Mouse (Mus musculus) macrophage (primary cell): Measurements from ENCODE around the gene Cuta. TPM values are rescaled to one million over a fixed set of nuclear protein-coding genes. Genes with fewer than 3 reads are reported as not detected.

ENCODE experiments used
- H3K27ac ChIP-seq: fragments of 350-480 bp; formaldehyde crosslinking; 2 replicates; pipeline ENCODE4 v1.9.0; 2021
- H3K36me3 ChIP-seq: fragments of 350-480 bp; formaldehyde crosslinking; 2 replicates; pipeline ENCODE4 v1.9.0; 2021; ENCODE audit errors: inconsistent target
- H3K4me3 ChIP-seq: fragments of 350-480 bp; formaldehyde crosslinking; 2 replicates; pipeline ENCODE4 v1.9.0; 2021; ENCODE audit errors: inconsistent target
- H3K79me2 ChIP-seq: fragments of 350-480 bp; formaldehyde crosslinking; 2 replicates; pipeline ENCODE4 v1.9.0; 2021; ENCODE audit errors: inconsistent target
- WGBS: methylation state at CpG from one replicate; pipeline ENCODE4 v1.1.7; 2026; ENCODE audit warnings: inconsistent platforms; ENCODE audit not compliant: missing documents; 5-methylcytosine and 5-hydroxymethylcytosine counted together
- polyA plus RNA-seq: library from polyadenylated mRNA; stranded (reverse); fragments of 250-400 nt; gene quantifications from 3 replicates; pipeline ENCODE4 v1.2.4, GENCODE M21; 2018; ENCODE audit warnings: inconsistent platforms

The Cuta gene
- polyA plus RNA-seq, 1 experiment from 2014 or later: 40.7 TPM

DNA sequence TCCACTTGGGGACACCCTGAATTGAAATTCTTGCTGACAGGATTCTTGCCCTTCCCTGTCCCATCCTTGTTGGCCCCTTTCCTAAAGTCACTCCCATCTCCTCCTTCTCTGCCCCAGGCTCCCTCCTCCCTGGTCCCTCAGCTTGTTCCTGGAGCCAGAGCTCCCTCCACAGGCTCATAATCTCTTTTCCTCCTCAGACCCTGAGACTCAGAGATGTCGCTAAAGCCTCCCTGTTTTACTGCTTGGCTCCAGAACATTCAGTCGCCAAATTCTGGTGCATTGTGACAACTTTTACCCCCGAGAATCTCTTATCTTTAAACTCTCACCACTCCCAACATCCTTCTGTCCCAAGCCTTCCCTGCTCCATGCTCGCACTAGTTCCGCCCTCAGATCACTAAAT lies 35.0 kb downstream of the Cuta start:
- WGBS: 58% methylated on average over 5 of the region's 5 CpGs
- H3K27ac ChIP-seq: no peak overlapping the region
- no peak overlapping the region for H3K4me3 ChIP-seq
- no peaks in the 10 kb centered on the region for H3K79me2 ChIP-seq
- H3K36me3 ChIP-seq: no peaks in the 10 kb centered on the region

DNA sequence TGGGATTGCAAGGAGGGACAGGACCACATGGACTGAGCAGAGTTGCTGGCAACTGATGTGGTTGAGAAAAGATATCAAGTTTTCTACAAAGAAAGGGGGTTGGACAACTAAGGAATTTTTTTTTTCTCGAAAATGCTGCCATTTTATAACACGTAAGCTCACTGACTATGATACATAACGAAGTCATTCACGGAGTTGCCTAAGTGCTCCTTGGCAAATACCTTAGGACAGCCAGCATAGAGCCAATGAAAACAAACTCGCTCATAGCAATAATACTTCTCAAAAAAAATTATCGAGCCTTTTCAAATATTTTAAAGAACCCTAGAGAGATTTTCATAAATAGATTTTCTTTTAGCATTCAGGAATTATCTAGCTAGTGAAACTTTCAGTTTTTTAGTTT lies 38.5 kb downstream of the Cuta start:
- Histone ChIP-seq H3K79me2 (no peaks in the 10 kb centered on the region), H3K4me3 (no peak overlapping the region), H3K36me3 (no peaks in the 10 kb centered on the region), H3K27ac (no peak overlapping the region)
- WGBS: 87% methylated on average over 6 of the region's 6 CpGs

DNA sequence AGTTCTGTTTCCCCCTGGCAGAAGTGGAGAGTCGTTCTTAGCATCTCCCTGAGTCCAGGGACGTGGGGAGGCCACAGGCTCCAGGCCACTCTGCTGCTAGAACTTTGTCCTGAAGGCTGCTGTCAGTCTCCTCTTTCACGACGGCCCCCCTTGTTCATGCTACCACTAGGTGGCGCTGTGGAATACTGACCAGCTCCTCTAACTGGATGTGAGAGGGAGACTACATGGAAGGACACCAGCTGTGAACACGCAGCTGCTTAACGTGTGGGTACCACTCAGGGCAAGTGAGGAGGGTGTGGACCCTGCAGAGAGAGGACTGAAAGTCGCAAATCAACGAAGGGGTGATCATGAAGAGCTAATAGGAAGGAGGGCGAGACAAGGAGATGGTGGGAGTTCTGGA lies 43.8 kb downstream of the Cuta start:
- WGBS: 14% methylated on average over 10 of the region's 10 CpGs
- Histone ChIP-seq H3K79me2 (no peaks in the 10 kb centered on the region), H3K36me3 (no peaks in the 10 kb centered on the region), H3K4me3 (no peak overlapping the region), H3K27ac (no peak overlapping the region)

DNA sequence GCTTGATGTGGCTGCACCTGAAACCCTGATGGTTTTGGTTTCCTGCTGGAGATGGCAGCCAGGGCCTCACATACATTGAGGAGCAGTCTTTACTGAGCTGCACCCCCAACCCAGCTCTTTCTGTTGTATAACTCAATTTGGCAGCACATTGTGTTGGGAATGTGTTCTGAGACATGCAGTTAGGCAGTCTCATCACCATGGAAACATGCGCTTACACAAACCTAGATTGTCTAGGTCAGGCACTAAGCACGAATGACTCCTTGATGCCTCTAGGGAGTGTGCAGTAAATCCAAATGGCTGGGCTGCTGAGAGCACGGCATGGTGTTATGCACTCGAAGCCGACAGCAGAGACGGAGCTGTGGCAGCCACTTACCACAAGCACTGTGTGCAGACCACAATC lies 45.0 kb downstream of the Cuta start:
- no peaks in the 10 kb centered on the region for H3K79me2 ChIP-seq
- 97% methylated on average over 5 of the region's 6 CpGs for WGBS
- no peak overlapping the region for H3K27ac ChIP-seq
- H3K4me3 ChIP-seq: no peak overlapping the region
- no peaks in the 10 kb centered on the region for H3K36me3 ChIP-seq

- no peak overlapping the region for H3K27ac ChIP-seq
- 67% methylated on average over 6 of the region's 6 CpGs for WGBS
Measured at GRCm38 (mm10) chr17:26893492-26893891, 45.9 kb downstream of the Cuta start.

GRCm38 (mm10) chr17:26892635-26893375 lies 46.6 kb downstream of the Cuta start:
- no peaks in the 10 kb centered on the region for H3K36me3 ChIP-seq
- H3K79me2 ChIP-seq: no peaks in the 10 kb centered on the region
- H3K4me3 ChIP-seq: no peak overlapping the region
- no peak overlapping the region for H3K27ac ChIP-seq
- WGBS: 88% methylated on average over 16 of the region's 16 CpGs

More at GRCm38 (mm10) chr17:26893492-26893891, 45.9 kb downstream of the Cuta start:
- Histone ChIP-seq H3K4me3 (no peak overlapping the region), H3K36me3 (no peaks in the 10 kb centered on the region), H3K79me2 (no peaks in the 10 kb centered on the region)

DNA sequence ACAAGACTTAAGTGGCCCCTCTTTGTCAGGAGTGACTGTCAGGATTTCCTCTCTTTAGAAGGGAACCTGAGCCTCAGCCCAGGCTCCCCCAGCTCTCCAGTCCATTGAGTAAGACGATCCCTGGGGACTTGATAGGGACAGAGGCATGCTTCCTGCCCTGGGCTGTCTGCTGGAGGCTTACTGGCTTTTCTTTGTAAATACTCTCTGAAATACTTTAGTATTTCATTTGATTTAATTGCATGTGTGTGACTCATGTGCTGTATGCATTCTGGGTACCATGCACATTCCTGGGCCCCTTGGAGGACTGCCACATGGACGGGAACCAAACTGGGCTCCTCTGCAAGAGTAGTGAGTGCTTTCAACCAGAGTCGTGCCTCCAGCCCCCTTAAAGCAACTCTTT lies 51.4 kb downstream of the Cuta start:
- H3K4me3 ChIP-seq: no peak overlapping the region
- WGBS: 63% methylated on average over 3 of the region's 3 CpGs
- no peaks in the 10 kb centered on the region for H3K36me3 ChIP-seq
- H3K27ac ChIP-seq: no peak overlapping the region
- peaks cover 4% of the 10 kb centered on the region; the same call in 1 of the 2 replicates for H3K79me2 ChIP-seq

DNA sequence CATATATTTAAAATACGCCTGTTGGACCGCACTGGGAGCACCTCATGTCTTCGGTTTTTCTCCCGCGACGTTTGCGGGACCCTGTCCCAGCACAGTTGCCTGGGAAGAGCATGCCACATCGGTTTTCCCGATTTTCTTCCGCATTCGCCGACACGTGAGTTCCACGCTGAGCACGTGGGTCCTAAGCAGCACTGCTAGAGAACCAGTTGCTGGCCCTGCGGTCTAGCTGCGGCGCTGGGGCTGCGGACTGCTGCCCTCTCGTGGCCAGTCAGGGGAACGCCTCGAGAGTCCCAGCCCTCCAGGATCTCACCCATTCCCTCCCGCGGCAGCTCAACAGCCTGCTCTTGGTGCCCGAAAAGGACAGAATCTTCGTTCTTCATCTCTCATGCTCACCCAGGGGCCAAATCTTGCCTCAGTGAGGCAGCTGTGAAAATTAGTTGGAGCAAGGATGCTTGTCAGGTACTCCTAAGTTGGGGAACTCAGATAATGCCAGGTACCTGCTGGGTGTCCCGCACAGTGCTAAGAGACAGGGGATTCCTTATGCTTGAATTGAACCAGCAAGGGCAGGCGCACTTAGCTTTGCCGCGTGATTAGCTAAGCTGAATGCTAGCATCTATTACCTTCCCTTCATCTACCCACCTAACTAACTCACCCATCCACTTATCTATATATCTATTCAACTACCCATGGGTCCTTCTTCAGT lies 53.2 kb downstream of the Cuta start:
- 7% methylated on average over 29 of the region's 30 CpGs for WGBS
- no peaks in the 10 kb centered on the region for H3K36me3 ChIP-seq
- H3K79me2 ChIP-seq: peaks cover 4% of the 10 kb centered on the region; the same call in 1 of the 2 replicates
- peak overlapping the region; percentile 57 for H3K4me3 ChIP-seq
- H3K27ac ChIP-seq: peak overlapping the region; percentile 13; the same call in 1 of the 2 replicates

DNA sequence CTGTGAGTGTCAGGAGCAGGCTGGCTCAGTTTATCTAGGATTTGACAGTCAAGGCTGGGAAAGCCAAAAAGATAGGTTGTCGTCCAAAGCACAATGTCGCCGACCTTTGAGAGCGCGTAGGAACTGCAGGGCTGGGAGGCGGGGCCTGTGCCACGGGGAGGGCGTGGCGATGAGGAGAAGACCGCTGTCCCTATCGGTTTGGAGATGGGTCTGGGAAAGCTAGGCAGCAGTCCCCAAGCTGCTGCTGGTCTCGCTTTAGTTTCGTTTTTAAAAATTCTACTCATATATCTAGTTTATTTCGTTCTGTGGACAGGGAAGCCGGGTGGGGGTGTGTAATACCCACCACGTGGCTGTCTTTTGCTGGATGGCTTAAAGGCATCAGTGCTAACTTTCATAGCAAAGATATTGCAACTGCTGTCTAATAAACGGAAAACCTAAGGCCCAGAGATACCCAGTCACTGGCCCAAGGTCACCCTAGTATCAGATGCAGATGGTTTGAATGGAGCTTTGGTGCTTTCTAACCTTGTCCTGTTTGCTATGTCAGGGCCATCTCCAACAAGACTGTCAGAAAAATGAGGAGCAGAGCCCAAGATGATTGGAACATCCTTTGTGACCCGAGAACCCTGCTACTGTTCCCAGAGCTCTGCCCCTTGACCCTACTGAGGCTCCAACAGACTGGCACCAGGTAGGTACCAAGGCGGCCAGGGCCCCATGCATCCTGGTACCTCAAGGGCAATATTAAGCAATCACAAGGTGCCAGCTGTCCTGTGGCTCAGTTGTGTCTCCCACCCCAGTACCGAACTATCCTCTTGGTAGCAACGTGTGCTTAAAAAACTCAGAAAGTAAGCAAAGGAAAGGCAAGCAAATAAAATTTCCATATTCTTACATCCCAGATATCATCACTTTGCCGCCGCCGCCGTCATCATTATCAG lies 54.1 kb downstream of the Cuta start:
- Histone ChIP-seq H3K27ac (peak overlapping the region; percentile 13; the same call in 1 of the 2 replicates), H3K36me3 (no peaks in the 10 kb centered on the region), H3K4me3 (peak overlapping the region; percentile 57), H3K79me2 (peaks cover 4% of the 10 kb centered on the region; the same call in 1 of the 2 replicates)
- WGBS: 8% methylated on average over 24 of the region's 25 CpGs

Other genes with a start within 250 kb of the Cuta start
- gene Crebrf, start 223.9 kb downstream of the Cuta start, polyA plus RNA-seq: 4.2 to 20.5 TPM (median 12.8 TPM) in 3 replicates
- 14.5 to 27.0 TPM (median 16.7 TPM) in 3 replicates for gene Bnip1, start 158.5 kb downstream of the Cuta start, polyA plus RNA-seq
- gene Nkx2-5, start 94.6 kb downstream of the Cuta start, polyA plus RNA-seq: not detected in 3 replicates
- gene Kifc5b, start 22.5 kb downstream of the Cuta start, polyA plus RNA-seq: 0.69 to 1.8 TPM (median 0.74 TPM) in 3 replicates
- gene Phf1, start 6.5 kb downstream of the Cuta start, polyA plus RNA-seq: 5.3 to 13.1 TPM (median 7.6 TPM) in 3 replicates
- gene Syngap1, start 1.7 kb upstream of the Cuta start, polyA plus RNA-seq: 0.32 to 1.8 TPM (median 0.85 TPM) in 3 replicates
- gene Zbtb9, start 33.6 kb upstream of the Cuta start, polyA plus RNA-seq: 9.0 to 9.9 TPM (median 9.3 TPM) in 3 replicates
- 89.6 to 180 TPM (median 127 TPM) in 3 replicates for gene Bak1, start 89.4 kb upstream of the Cuta start, polyA plus RNA-seq
- 2.1 to 11.2 TPM (median 2.1 TPM) in 3 replicates for gene Itpr3, start 117.7 kb upstream of the Cuta start, polyA plus RNA-seq
- gene Uqcc2, start 194.3 kb upstream of the Cuta start, polyA plus RNA-seq: 27.2 to 144 TPM (median 80.5 TPM) in 3 replicates
- gene Ip6k3, start 228.2 kb upstream of the Cuta start, polyA plus RNA-seq: not detected in 3 replicates